Mouse (Mus musculus): ENCODE results near the gene 2300002M23Rik.

Gene 2300002M23Rik

GRCm38 (mm10) chr17:35567150-35567549 lies at the start of gene 2300002M23Rik:
TSS of gene 2300002M23Rik (plus strand) at chr17:35567450.
- DNase-seq (ENCODE audit: low spot score in 2 of 2): no peak

DNA sequence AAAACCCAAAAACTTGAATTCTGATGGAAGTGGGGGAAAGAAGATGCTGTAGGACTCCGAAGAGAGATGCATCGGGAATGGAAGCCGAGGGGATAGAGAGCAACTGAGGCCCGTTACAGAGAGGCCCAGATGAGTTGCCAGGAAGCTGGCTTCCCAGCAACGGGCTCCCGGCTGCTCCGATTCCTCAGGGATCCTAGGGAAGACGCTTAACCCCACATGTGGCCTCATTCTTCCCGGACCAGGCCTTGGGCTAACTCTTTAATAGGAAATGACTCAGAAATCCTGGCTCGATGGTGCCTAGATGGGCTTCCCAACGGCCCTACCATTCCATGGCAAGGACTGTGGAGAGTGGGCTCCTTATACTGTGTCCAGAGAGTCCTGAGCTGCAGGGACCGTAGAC lies 49.7 kb upstream of the 2300002M23Rik start:
- peak in 1 of 2 experiments; percentile 24 for DNase-seq (ENCODE audit: low spot score in 2 of 2)

GRCm38 (mm10) chr17:35524354-35524753 lies 42.9 kb upstream of the 2300002M23Rik start:
- DNase-seq (ENCODE audit: low spot score in 2 of 2): no peak

DNA sequence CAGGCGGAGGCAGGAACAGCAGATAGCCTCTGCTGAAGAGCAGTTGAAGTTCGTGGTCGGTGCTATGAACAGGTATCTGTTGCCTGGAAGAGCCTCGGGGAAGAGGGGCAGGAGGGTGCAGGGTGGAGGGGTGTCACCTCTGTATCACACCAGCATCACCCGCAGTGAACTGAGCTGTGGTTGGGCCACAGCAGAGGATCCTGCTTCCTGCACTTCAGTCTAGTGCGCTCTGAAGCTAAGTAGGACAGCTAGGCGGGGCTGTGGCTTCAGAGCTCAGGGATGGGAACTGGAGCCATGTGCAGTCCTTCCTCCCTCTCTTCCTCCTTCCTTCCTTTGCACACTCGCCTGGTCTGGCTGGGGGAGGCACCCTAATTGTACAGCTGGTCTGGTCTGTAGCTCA lies 40.6 kb upstream of the 2300002M23Rik start:
- no peak for DNase-seq (ENCODE audit: low spot score in 2 of 2)

- DNase-seq (ENCODE audit: low spot score in 2 of 2): no peak
Observed at GRCm38 (mm10) chr17:35532360-35532759, 34.9 kb upstream of the 2300002M23Rik start.

DNA sequence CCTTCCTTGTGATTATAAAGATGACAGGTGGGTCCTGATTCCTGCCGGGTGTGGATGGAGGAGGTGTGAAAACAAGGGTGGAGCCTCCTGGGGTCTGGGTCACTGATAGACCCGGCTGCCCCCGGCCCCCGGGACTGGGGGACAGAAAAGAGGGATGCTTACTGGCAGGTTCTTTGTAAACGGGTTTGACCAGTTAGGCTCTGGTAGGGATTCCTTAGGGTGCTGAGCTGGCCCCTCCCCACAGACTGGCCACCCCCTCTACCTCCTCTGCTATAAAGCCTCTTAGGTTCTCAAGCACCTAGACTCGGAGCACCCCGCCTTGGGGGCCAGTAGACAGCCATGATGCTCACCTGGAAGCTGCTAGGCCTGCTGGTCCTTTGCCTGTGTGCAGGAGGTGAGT lies 34.3 kb upstream of the 2300002M23Rik start, which contains the start of gene Psors1c2:
Gene Psors1c2, plus strand, starts transcription at position 301 of the 400 bp plus-strand sequence.
- no peak for DNase-seq (ENCODE audit: low spot score in 2 of 2)

DNA sequence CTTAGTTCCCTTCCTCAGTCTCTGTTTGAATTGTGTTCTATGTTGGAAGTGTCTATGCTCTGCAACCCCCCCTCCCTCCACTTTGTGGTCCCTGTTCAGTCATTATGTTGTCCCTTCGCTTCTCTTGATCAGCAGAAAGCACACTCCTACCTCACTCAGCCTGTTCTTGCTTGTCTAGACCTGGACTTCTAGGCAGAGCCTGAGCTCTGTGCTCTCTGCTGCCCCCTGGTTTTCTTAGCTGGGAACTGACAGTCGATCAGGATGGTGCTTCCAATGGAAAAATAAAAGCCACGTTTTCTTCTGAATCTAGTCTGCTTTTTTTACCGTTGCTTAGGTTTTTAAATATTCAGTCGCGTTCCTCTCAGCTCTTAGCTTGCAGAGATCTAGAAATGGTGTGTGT lies 32.9 kb upstream of the 2300002M23Rik start:
- DNase-seq (ENCODE audit: low spot score in 2 of 2): peak; percentile 31 to 56

DNA sequence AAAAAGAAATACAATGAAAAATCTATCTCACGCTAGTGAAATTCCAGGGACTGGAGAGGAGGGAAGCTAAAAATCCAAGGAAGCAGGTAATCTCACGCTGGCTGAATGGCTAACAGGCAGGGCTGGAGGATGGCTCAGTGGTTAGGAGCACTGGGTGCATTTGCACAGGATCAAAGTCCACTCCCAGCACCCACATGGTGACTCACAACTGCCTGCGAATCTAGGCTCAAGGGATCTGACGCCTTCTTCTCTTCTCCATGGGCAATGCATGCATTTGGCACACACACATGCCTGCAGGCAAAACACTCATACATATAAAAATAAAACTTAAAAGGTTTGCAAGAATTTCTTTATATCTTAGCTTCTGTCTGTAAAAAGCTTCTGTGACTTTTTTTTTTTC lies 29.8 kb upstream of the 2300002M23Rik start:
- no peak for DNase-seq (ENCODE audit: low spot score in 2 of 2)

- no peak for DNase-seq (ENCODE audit: low spot score in 2 of 2)
Observed at GRCm38 (mm10) chr17:35538476-35538875, 28.8 kb upstream of the 2300002M23Rik start.

DNA sequence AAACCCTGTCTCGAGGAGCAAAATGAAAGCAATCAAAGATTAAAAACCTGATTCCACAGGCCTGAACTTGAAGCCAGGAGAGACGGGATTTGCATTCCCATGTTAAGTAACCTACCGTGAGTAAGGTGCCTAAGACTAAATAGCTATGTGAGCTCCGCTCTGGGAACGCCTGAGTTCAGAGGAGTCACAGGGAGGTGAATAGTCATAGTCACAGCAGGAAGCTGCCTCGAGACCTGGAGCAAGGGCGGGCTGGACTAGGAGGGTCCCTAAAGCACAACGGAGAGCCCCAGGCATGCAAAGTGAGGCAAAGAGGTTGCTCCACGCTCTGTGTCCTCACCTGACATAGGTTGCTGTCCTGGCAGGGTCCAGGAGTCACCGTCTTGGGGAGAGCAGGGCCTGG lies 27.7 kb upstream of the 2300002M23Rik start:
- no peak for DNase-seq (ENCODE audit: low spot score in 2 of 2)

DNA sequence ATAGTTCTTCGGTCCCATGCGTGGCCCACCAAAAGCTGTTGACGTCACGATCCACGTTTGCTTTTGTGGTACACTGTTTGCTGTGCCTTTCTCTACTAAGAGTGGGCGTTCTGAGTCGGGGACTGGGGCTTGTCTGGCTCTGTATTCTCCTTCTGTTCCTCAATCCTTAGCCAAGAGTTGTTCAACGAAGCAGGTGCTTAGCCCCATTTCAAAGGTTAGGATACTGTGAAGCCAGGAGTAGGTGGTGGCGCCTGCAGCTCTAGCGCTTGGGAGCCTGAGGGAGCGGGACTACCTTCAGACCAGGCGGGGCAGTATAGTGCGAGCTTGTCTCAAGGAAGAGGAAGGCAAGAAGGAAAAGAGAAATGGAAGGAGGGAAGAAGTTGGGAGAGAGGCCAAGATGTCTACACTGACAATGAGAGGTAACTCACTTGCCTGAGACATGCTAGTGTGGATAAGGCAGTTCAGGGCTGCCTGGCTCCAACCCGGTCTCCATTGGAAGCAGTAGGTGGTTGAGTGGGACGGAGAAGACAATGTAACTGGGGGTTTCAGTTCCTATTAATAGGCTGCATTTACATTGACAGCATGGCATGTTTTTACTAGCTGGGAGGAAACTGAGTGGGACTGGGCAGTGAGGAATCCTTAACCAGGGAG lies 24.4 kb upstream of the 2300002M23Rik start:
- DNase-seq (ENCODE audit: low spot score in 2 of 2): no peak

GRCm38 (mm10) chr17:35543412-35543861 lies 23.8 kb upstream of the 2300002M23Rik start:
- no peak for DNase-seq (ENCODE audit: low spot score in 2 of 2)

GRCm38 (mm10) chr17:35544001-35544400 lies 23.2 kb upstream of the 2300002M23Rik start:
- DNase-seq (ENCODE audit: low spot score in 2 of 2): no peak

GRCm38 (mm10) chr17:35544680-35545079 lies 22.6 kb upstream of the 2300002M23Rik start:
- DNase-seq (ENCODE audit: low spot score in 2 of 2): peak in 1 of 2 experiments; percentile 32

DNA sequence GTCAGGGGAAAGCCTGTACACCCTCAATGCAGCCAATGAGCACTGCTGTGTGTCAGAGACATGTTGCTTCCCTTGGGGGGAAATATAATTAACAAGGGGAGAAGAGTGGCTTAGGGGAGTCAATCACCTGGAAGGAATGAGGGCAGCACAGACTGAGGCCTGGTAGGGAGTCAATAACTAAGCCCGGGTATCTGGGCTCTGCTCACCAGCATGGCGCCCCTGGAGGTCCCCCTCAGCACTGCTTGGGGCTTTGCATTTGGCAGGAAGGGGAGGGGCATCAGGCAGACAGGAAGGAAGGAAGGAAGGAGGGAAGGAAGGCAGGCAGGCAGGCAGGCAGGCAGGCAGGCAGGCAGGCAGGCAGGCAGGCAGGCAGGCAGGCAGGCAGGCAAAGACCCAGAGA lies 19.8 kb upstream of the 2300002M23Rik start:
- no peak for DNase-seq (ENCODE audit: low spot score in 2 of 2)

DNA sequence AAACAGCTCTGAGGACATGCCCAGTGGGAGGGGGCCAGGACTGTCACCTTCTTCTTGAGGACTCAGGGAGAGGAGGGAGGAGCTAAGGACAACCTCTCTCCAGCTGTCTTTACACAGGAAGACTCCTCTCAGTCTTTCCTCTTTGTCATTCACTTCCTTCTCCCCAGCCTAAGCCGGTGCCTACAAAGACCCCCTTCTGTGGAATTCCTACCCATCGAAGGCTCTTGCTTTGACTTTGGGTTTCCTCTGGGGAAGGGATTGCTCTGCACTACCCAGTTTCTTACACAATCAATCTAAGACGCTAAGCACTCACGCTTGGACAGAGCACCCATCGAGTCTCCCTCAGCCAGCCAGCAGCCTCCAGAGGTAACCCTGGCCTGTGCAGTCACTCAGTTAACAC lies 18.6 kb upstream of the 2300002M23Rik start:
- DNase-seq (ENCODE audit: low spot score in 2 of 2): no peak

- peak; percentile 83 to 89 for DNase-seq (ENCODE audit: low spot score in 2 of 2)
Observed at GRCm38 (mm10) chr17:35549437-35550142, 17.7 kb upstream of the 2300002M23Rik start.

DNA sequence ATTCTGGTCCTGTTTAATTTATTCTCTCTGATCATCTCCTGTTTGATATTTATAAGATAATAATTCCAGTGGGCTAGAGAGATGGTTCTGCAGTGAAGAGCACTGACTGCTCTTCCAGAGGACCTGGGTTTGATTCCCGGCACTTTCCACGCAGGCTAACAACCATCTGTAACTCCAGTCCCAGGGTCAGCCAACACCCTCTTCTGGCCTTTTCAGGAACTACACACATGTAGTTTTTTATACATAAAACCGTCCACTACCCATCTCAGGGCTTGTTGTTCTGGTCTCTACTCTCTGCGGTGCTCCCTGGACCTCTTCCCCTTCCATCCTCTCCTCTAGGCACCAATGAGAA lies 17.1 kb upstream of the 2300002M23Rik start:
- DNase-seq (ENCODE audit: low spot score in 2 of 2): no peak

DNA sequence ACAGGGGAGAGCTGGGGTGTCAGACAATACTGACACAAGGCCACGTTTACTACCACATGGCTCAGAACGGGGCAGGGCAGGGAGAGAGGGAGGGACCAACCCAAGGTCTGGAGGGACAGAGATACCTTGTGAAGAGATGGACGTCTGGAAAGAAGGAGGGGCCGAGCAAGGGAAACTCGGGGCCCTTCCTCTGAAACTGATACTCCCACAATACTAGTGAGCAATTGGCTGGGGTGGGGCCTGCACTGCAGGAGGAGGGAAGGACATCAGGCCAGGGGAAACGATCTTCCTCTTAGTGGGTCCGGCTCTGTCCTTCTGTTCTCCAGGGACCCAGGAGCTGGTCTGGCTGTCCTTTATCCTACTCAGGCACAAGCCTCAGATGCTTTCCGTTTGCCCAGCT lies 16.4 kb upstream of the 2300002M23Rik start:
- DNase-seq (ENCODE audit: low spot score in 2 of 2): no peak

- DNase-seq (ENCODE audit: low spot score in 2 of 2): no peak
Observed at GRCm38 (mm10) chr17:35551881-35552414, 15.3 kb upstream of the 2300002M23Rik start, which contains the start of gene Cdsn. TSS of gene Cdsn (plus strand) at chr17:35552128.

DNA sequence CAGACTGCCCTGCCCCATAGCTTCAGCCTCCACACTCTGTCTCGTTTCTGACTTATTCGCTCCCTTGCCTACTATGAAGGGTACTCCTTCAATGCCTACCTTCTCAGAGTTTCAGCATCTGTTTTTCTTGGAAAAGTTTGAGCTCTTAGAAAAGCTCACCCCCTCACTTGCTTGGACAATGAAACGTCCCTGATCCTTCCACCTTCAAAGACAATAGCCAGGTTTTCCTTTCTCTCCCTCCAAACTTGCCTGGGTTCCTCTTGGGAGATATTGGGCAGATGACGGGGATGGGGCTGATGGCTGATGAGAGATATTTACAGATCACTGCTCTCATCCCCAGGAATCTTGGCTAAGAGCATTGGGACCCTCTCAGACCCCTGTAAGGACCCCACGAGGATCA lies 12.9 kb upstream of the 2300002M23Rik start:
- no peak for DNase-seq (ENCODE audit: low spot score in 2 of 2)

DNA sequence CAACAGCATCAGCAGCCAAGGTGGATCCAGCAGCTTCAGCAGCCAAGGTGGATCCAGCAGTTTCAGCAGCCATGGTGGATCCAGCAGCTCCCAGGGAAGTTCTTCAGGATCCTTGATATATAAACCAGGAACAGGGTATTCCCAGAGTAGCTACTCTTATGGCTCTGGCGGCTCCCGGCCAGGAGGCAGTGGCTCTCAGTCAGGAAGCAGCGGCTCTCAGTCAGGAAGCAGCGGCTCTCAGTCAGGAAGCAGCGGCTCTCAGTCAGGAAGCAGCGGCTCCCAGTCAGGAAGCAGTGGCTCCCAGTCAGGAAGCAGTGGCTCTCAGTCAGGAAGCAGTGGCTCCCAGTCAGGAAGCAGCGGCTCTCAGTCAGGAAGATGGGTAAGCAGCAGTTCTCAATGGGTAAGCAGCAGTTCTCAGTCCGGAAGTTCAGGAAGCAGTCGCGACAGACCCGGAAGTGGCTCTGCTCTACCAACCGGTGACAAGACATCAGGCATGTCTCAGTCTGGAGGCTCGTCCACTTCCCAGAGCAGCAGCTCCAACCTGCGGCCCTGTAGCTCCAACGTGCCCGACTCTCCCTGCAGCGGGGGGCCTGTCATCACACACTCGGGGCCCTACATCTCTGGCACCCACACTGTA lies 12.4 kb upstream of the 2300002M23Rik start:
- no peak for DNase-seq (ENCODE audit: low spot score in 2 of 2)
